Mouse (Mus musculus): ENCODE results near the gene Wdr31. TPM values are rescaled to one million over a fixed set of nuclear protein-coding genes. Genes with fewer than 3 reads are reported as not detected.

The Wdr31 gene
- polyA plus RNA-seq, 1 experiment: 0.59 TPM

DNA sequence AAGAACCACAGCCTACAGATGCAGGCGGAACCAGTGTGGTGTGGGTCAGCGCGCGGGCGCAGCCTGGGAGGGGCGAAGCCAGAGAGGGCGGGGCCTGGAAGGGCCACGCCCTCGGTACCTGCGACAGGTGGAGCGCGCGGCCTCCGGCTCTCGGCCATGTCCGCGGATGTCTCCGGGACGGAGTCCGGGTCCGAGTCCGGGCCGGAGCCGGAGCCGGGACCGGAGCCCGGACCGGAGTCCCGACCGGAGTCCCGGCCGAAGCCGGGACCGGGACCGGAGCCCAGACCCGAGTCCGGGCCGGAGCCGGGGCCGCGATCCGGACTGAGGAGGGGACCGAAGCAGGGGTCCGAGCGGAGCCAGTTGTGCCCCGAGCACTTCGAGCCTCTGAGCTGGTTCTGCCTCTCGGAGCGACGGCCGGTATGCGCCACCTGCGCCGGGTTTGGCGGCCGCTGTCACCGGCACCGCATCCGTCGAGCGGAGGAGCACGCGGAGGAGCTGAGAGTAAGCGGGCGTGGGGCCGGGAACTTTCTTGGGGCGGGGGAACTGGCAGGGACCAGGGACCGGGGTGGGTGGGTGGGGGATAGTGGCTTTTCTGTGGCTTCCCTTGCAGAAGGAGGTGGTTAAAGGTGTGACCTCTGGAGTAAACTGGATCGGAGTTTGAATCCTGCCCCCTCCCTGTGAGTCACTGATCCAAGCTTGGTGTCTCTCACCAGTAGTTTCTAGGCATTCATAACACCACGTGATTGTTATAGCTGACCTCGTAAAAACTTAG is 9.4 kb upstream of the Wdr31 start, which contains the start of gene Bspry:
Gene Bspry, plus strand, starts transcription at position 117 of the 772 bp plus-strand sequence.
- TF ChIP-seq GATA1 (IDR thresholded peaks at IDR 0.05; ENCODE audit: low read length): no peak

DNA sequence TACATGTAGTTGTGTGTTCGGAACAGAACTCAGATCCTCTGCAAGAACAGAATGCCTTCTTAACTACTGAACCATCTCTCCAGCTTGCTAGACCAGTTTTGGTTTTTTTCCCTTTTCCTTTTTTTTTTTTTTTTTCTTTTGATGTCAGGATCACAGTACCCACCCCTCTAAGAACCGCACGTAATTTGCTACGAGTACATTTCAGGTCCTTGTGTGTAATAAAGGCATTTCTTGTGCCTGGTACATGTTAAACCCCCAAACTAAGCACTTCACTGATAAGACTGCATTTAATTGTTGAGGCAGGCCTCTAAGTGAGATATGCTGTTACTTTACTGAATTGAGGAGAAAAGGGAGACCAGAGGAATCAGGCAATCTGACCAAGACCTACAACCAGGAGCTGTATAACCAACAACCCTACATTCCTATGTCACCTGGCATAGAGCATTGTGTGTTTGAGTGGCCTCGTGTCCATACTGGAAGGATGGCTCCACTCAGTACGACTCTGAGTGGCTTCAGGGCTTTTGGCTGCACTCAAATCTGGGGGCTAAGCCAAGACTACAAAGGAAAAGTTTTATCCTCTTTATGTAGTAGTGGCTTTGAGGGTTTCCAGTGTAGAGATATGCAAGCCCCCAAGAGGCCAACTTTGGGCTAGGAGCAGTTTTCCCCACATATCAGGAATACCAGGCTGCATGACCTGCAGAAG is 7.0 kb upstream of the Wdr31 start:
- no peak for TF ChIP-seq GATA1 (IDR thresholded peaks at IDR 0.05; ENCODE audit: low read length)

DNA sequence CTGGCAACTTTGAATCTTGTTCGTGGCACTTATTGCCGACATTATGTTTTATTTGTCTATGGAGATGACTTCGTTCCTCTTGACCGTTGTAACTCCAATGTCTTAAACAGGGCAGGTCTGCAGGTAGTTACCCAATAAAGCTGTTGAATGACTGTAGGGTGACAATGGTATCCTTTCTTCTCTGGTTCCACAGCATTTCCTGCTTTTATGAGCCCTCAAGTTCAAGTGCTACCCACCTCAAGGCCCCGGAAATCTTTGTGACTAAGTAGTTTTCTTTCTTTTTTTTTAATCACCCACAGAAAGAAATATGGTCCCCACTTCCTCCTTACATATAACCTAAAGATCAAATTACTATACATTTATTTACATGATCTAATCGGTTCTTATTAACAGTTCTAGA is 5.1 kb upstream of the Wdr31 start:
- TF ChIP-seq GATA1 (IDR thresholded peaks at IDR 0.05; ENCODE audit: low read length): no peak

DNA sequence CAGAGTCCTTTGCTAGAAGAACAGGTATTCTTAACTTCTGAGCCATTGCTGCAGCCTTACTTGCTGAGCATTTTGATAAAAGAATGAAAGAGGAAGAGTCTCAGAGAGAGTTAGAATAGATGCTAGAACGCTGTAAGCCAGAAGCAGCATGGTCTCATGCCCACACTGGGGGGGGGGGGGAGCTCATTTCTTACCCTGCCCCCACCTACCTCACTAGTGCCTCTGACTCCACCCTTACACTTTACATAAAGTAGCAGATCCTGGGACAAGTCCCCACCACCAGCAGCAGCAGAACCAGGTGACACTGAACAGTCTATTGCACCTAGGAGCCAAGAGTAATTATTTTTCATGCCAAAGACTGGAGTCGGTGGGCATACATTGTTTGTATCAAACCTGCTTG is 4.4 kb upstream of the Wdr31 start:
- no peak for TF ChIP-seq GATA1 (IDR thresholded peaks at IDR 0.05; ENCODE audit: low read length)

DNA sequence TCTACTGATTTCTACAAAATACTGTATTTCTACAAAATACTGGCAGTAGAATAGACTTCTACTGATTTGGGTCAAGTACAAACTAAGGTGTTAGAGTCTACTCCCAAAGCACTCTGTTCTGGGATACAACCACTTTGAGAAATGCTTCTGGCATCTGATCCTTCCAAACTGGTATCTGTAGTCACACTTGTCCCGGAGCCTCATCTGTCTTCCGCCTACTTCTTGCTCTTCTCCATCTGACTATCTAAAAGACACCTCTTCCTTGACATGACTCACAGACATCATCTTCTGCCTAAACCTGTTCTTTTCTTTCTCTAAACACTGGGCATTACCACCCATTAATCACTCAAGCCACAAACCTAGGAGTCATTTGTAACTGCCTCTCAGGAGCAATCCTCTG is 1.4 kb upstream of the Wdr31 start:
- TF ChIP-seq GATA1 (IDR thresholded peaks at IDR 0.05; ENCODE audit: low read length): no peak

DNA sequence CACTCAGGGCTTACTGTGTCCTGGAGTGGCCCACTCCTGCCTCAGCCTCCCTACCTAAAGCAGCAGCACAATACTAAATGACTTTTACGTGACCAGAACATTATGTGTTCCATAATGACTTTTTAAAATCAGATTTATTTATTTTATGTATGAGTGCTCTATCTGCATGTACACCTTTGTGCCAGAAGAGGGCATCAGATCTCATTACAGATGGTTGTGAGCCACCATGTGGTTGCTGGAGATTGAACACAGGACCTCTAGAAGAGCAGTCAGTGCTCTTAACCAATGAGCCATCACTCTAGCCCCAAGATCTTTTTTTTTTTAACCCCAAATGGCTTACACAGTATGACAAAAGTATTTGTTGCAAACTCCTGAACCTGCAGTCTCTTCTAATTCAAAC is 2.5 kb downstream of the Wdr31 start:
- TF ChIP-seq GATA1 (IDR thresholded peaks at IDR 0.05; ENCODE audit: low read length): no peak

DNA sequence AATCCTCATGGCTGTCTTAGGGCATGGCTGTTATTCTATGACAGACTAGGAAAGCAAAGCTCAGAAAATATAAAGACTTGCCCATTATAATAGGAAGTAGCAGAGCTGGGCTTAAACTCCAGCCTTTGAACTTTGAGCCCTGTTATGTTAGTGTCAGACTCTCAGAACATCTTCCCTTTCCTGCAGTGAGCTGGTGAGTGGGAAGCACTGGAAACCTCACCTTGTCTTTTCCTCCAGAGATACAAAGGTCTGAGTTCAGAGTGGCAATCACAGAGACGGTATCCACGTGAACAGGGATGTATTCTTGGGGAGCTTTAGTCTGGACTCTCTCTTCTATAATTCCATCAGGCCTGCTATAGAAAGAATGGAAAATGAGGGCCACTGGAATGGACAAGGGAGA is 7.6 kb downstream of the Wdr31 start:
- no peak for TF ChIP-seq GATA1 (IDR thresholded peaks at IDR 0.05; ENCODE audit: low read length)

DNA sequence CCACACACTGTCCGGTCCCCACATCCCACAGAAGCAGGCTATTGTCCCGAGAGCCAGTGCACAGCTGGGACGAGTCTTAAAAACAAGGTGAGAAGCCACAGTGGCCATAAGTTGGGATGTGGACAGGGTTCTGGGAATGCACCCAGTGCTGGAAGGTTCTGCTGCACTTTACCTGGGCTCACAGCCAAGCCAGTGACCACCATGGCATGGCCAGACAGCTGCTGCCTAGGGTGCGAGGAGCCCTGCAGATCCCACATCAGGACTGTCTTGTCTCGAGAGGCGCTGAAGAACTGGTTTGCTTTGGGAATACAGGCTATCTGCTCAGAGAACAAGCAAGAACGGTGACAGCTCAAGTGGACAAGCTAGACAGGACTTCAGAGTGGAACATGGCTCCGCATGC is 10.3 kb downstream of the Wdr31 start:
- TF ChIP-seq GATA1 (IDR thresholded peaks at IDR 0.05; ENCODE audit: low read length): no peak

DNA sequence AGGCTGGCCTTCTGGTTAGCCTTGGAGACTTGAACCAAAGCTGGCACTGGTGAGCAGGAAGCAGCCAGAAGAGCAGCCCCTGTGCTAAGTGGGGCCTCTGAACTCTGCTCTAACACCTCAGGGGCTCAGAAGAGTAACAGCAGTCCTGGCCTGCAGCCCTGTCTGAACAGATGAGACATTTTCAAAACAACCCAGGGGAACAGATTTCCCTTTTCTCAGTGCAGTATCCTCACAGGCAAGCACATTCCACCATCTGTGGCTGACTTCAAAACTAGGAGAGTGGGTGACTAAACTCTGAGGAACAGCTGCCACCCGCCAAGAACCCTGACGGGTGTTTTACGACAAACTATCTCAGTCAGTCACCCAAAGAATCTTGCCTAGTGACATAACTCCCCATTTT is 11.6 kb downstream of the Wdr31 start:
- no peak for TF ChIP-seq GATA1 (IDR thresholded peaks at IDR 0.05; ENCODE audit: low read length)

DNA sequence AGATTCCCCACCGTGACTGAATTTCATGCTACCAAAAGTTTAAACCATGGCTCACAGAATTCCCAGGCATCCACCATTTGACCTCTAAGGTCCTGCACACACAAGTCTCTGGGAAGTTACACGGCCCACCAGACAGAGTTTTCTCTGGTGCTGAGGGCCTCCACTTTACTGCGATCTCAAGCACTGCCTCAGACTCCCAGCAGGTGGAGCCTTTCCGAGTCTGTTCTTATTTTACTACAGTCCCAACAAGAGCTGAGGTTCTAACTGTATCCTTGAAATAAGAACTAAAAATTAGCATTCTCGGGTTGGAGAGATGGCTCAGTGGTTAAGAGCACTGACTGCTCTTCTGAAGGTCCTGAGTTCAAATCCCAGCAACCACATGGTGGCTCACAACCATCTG is 15.7 kb downstream of the Wdr31 start:
- no peak for TF ChIP-seq GATA1 (IDR thresholded peaks at IDR 0.05; ENCODE audit: low read length)

DNA sequence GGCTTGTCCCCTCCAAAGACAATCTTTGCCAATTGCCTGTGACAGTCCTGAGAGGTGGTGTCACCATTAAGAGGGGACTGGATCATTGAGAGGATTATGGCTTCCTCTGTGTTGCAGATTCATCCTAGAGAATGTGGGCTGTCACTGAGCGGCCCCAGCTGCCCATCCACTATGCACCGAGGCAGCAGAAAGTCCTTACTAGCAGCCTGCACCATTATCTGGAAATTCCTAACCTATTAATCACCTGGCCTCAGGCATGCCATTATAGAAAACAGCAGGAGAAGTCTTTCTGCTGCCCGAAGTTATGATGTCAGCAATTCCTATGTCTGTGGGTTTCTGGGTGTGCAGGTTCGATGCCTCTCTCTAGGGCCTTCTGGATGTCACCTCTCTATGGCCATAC is 29.7 kb downstream of the Wdr31 start:
- no peak for TF ChIP-seq GATA1 (IDR thresholded peaks at IDR 0.05; ENCODE audit: low read length)

DNA sequence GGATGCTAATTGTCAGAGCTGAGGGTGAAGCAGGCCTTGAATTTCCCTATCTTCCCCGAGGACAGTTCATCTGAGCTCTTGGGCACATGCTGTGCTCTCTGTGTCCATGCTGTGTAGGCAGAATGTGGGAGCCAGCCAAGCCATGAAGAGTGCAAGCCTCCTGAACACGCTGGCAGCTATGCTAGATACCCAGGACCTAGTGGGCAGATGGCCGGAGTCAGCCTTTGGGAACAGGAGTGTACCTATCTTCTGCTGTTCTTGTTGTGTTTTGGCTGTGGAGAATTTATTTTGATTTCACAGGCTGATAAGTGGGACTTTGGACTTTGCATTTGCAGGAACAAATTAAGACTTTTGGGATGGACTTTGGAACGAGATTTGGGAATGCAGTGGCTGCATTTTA is 30.2 kb downstream of the Wdr31 start:
- no peak for TF ChIP-seq GATA1 (IDR thresholded peaks at IDR 0.05; ENCODE audit: low read length)

DNA sequence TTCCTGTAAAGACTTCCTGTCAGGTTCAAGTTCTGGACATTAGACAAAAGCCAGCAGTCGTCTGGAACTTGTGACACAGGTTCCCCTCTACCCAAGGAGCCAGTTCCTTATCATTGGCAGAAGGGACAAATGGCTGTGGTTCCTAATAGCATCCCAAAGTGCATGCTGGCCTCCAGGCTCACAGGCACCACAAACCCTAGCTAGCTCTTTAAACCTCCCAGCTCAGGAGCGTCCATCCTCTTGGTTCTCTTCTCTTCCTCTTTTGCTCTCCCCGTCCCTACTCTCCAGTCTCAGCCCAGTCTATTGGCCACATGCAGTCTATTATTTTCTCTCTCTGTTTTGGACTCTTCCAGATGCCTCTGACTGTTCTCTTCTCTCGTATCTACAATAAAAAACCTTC is 30.9 kb downstream of the Wdr31 start:
- no peak for TF ChIP-seq GATA1 (IDR thresholded peaks at IDR 0.05; ENCODE audit: low read length)

DNA sequence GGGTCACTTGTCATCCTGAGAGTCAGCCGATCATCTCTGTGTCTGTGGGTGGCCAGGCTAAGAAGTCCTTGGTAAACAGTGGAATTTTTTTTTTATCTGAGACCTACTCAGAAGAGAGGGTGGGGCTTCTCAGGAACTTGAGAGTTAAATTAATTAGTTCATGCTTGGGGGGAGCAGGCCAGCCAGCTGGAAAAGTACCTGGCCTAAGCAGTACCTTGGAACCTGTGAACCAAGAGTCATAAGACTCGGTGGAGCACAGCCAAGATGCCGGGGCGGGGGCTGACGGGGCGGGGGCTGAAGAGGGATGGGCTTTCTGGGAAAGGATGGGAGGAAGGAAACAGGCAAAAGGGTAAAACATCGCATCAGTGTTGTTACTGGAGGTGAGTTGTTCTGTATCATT is 32.8 kb downstream of the Wdr31 start:
- TF ChIP-seq GATA1 (IDR thresholded peaks at IDR 0.05; ENCODE audit: low read length): no peak

DNA sequence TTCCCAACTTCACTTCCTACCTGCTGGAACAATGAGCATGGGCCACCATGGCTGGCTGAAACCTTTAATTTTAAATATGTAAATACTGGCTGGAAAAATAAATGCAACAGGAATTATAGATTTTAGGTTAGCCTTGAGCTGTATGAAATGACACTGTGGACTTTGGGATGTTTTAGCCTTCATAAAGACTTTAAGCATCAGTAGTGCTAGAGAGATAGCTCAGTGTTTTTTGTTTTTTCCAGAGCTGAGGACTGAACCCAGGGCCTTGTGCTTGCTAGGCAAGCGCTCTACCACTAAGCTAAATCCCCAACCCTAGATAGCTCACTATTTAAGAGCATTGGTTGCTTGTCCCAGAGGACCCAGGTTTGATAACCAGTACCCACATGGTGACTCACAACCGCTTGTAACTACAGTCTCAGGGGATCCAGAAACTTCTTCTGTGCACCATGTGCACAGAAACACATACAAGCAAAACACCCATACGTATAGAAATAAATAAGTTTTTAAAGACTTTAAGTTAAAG is 33.4 kb downstream of the Wdr31 start:
- TF ChIP-seq GATA1 (IDR thresholded peaks at IDR 0.05; ENCODE audit: low read length): no peak

DNA sequence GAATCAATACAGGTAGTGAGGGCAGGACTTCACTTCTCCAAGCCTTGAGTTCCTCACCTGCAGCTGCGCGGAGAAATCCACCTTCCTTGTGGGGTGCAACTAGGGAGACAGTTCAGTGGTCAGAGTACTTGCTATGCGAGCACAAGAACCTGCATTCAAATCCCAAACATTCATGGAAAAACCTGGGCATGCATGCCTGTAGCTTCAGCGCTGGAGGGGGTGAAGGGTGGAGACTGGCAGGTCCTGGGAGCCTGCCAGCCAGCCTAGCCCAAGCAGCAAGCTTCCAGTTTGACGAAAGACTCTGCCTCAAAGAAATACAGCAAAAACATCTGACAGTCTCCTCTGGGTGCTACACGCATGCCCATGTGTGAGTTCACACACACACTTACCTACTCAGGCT is 35.6 kb downstream of the Wdr31 start, which contains the start of gene Rnf183:
Gene Rnf183, minus strand, starts transcription at position 172 of the 400 bp plus-strand sequence.
- no peak for TF ChIP-seq GATA1 (IDR thresholded peaks at IDR 0.05; ENCODE audit: low read length)
